Mouse (Mus musculus): ENCODE measurements around the gene Cmklr1. TPM values are rescaled to one million over a fixed set of nuclear protein-coding genes. Genes with fewer than 3 reads are reported as not detected.

The Cmklr1 gene
- polyA plus RNA-seq, 1 experiment from 2014 or later: 2.7 TPM

- H3K27me3 ChIP-seq (ENCODE audit: control insufficient read depth, insufficient read depth, low read length): no peaks in the 10 kb centered on the region
- no peaks in the 10 kb centered on the region for H3K36me3 ChIP-seq (ENCODE audit: control insufficient read depth, insufficient read depth, low read length)
- H3K4me3 ChIP-seq (ENCODE audit: low read depth, low read length): no peak overlapping the region
- ATAC-seq (ENCODE audit: insufficient number of reproducible peaks, low FRiP score, low TSS enrichment, low read depth) (no peak), DNase-seq (ENCODE audit: low spot score) (no peak)
- 85% methylated on average over 3 of the region's 3 CpGs for WGBS
- no peak overlapping the region for H3K4me2 ChIP-seq (ENCODE audit: low read depth, severe bottlenecking)
- H3K4me1 ChIP-seq (ENCODE audit: control insufficient read depth, insufficient read depth, low read length): no peaks in the 10 kb centered on the region
- no peak overlapping the region for H3K9ac ChIP-seq (ENCODE audit: low read length)
- H3K9me3 ChIP-seq (ENCODE audit: control insufficient read depth, low read length): no peaks in the 10 kb centered on the region
- H3K27ac ChIP-seq (replicated peaks; ENCODE audit: low read depth, low read length): no peak overlapping the region
Measured at GRCm38 (mm10) chr5:113670110-113670509, 19.9 kb upstream of the Cmklr1 start.

GRCm38 (mm10) chr5:113664629-113665195, 14.5 kb upstream of the Cmklr1 start:
- 76% methylated on average over 12 of the region's 12 CpGs for WGBS
- no peak for ATAC-seq (ENCODE audit: insufficient number of reproducible peaks, low FRiP score, low TSS enrichment, low read depth)
- DNase-seq (ENCODE audit: low spot score): no peak
- Histone ChIP-seq H3K36me3 (ENCODE audit: control insufficient read depth, insufficient read depth, low read length) (no peaks in the 10 kb centered on the region), H3K4me2 (ENCODE audit: low read depth, severe bottlenecking) (no peak overlapping the region), H3K27ac (replicated peaks; ENCODE audit: low read depth, low read length) (no peak overlapping the region), H3K9ac (ENCODE audit: low read length) (no peak overlapping the region), H3K27me3 (ENCODE audit: control insufficient read depth, insufficient read depth, low read length) (no peaks in the 10 kb centered on the region), H3K4me3 (ENCODE audit: low read depth, low read length) (no peak overlapping the region), H3K4me1 (ENCODE audit: control insufficient read depth, insufficient read depth, low read length) (no peaks in the 10 kb centered on the region), H3K9me3 (ENCODE audit: control insufficient read depth, low read length) (no peaks in the 10 kb centered on the region)

- 90% methylated on average over 6 of the region's 6 CpGs for WGBS
- Histone ChIP-seq H3K9me3 (ENCODE audit: control insufficient read depth, low read length) (no peaks in the 10 kb centered on the region), H3K36me3 (ENCODE audit: control insufficient read depth, insufficient read depth, low read length) (no peaks in the 10 kb centered on the region), H3K9ac (ENCODE audit: low read length) (no peak overlapping the region), H3K4me3 (ENCODE audit: low read depth, low read length) (no peak overlapping the region), H3K4me1 (ENCODE audit: control insufficient read depth, insufficient read depth, low read length) (no peaks in the 10 kb centered on the region), H3K27ac (replicated peaks; ENCODE audit: low read depth, low read length) (no peak overlapping the region), H3K27me3 (ENCODE audit: control insufficient read depth, insufficient read depth, low read length) (no peaks in the 10 kb centered on the region), H3K4me2 (ENCODE audit: low read depth, severe bottlenecking) (no peak overlapping the region)
- ATAC-seq (ENCODE audit: insufficient number of reproducible peaks, low FRiP score, low TSS enrichment, low read depth) (no peak), DNase-seq (ENCODE audit: low spot score) (no peak)
Measured at GRCm38 (mm10) chr5:113664127-113664526, 13.9 kb upstream of the Cmklr1 start.

DNA sequence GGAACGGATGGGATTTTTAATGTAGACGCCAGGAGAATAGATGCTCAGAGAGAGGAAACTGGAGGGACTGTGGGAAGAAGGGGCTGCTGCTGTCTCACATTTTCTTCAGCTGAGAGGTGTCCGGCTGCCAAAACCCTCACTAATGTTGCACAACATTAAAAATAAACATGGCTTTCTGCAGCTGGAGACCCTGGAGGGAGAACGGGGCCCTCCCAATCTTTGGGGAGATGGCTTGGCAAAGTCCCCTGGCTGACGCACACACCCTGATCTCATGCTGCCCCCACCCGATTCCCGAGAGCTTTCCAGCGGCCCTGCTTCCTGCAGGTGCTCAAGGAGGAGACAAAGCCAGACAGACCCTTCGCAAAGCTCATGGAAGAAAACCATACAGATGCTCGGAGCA, 10.6 kb upstream of the Cmklr1 start:
- H3K9ac ChIP-seq (ENCODE audit: low read length): no peak overlapping the region
- H3K4me2 ChIP-seq (ENCODE audit: low read depth, severe bottlenecking): no peak overlapping the region
- H3K27ac ChIP-seq (replicated peaks; ENCODE audit: low read depth, low read length): no peak overlapping the region
- no peaks in the 10 kb centered on the region for H3K27me3 ChIP-seq (ENCODE audit: control insufficient read depth, insufficient read depth, low read length)
- no peak for DNase-seq (ENCODE audit: low spot score)
- no peaks in the 10 kb centered on the region for H3K9me3 ChIP-seq (ENCODE audit: control insufficient read depth, low read length)
- no peak overlapping the region for H3K4me3 ChIP-seq (ENCODE audit: low read depth, low read length)
- no peak for ATAC-seq (ENCODE audit: insufficient number of reproducible peaks, low FRiP score, low TSS enrichment, low read depth)
- H3K4me1 ChIP-seq (ENCODE audit: control insufficient read depth, insufficient read depth, low read length): no peaks in the 10 kb centered on the region
- WGBS: 80% methylated on average over 10 of the region's 10 CpGs
- H3K36me3 ChIP-seq (ENCODE audit: control insufficient read depth, insufficient read depth, low read length): no peaks in the 10 kb centered on the region

- H3K36me3 ChIP-seq (ENCODE audit: control insufficient read depth, insufficient read depth, low read length): no peaks in the 10 kb centered on the region
- H3K4me2 ChIP-seq (ENCODE audit: low read depth, severe bottlenecking): no peak overlapping the region
- no peak overlapping the region for H3K27ac ChIP-seq (replicated peaks; ENCODE audit: low read depth, low read length)
- H3K9ac ChIP-seq (ENCODE audit: low read length): no peak overlapping the region
- no peaks in the 10 kb centered on the region for H3K9me3 ChIP-seq (ENCODE audit: control insufficient read depth, low read length)
- H3K4me1 ChIP-seq (ENCODE audit: control insufficient read depth, insufficient read depth, low read length): peaks cover 17% of the 10 kb centered on the region
- 76% methylated on average over 12 of the region's 12 CpGs for WGBS
- no peak overlapping the region for H3K4me3 ChIP-seq (ENCODE audit: low read depth, low read length)
- H3K27me3 ChIP-seq (ENCODE audit: control insufficient read depth, insufficient read depth, low read length): no peaks in the 10 kb centered on the region
- no peak for DNase-seq (ENCODE audit: low spot score)
- ATAC-seq (ENCODE audit: insufficient number of reproducible peaks, low FRiP score, low TSS enrichment, low read depth): no peak
Measured at GRCm38 (mm10) chr5:113654821-113655220, 4.6 kb upstream of the Cmklr1 start.

DNA sequence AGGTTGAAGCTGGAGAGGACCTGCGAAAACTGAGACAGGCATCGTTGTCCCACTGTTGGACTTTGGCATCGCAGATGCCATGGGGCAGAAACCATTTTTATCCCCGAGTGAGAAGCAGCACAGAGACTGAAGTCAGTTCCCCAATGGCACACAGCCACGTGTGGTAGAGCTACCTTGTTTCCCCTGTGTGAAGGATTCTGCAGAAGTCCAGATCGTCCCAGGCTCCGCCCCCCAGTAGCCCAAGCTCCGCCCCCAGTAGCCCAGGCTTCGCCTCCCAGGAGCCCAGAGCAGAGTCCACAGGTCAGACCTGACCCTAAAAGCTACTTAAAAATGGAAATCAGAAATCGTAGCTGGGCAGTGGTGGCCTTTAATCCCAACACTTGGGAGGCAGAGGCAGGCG, 4.0 kb upstream of the Cmklr1 start:
- Histone ChIP-seq H3K4me2 (ENCODE audit: low read depth, severe bottlenecking) (no peak overlapping the region), H3K4me1 (ENCODE audit: control insufficient read depth, insufficient read depth, low read length) (peaks cover 17% of the 10 kb centered on the region), H3K27me3 (ENCODE audit: control insufficient read depth, insufficient read depth, low read length) (no peaks in the 10 kb centered on the region), H3K36me3 (ENCODE audit: control insufficient read depth, insufficient read depth, low read length) (no peaks in the 10 kb centered on the region), H3K9ac (ENCODE audit: low read length) (no peak overlapping the region), H3K4me3 (ENCODE audit: low read depth, low read length) (no peak overlapping the region), H3K27ac (replicated peaks; ENCODE audit: low read depth, low read length) (no peak overlapping the region), H3K9me3 (ENCODE audit: control insufficient read depth, low read length) (no peaks in the 10 kb centered on the region)
- 81% methylated on average over 11 of the region's 11 CpGs for WGBS
- DNase-seq (ENCODE audit: low spot score): no peak
- no peak for ATAC-seq (ENCODE audit: insufficient number of reproducible peaks, low FRiP score, low TSS enrichment, low read depth)

DNA sequence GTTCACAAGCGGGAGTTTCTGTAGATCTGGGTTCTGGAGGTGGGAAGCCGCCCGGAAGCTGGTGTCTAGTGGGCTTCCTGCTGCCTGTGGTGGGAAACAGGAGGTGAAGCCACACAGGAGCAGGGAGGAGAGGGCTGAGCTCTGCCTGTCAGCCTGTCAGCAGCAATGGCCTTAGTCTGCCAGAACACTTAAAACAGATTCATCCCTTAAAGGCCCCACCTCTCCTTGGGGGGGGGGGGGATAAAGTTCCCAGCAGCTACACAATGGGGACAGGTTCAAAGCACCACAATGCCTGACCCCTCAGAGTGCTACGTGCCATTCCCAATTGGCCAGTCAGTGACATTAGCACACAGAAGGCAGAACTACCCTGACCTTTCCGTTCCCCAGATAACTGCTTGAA, 2.0 kb upstream of the Cmklr1 start:
- H3K4me2 ChIP-seq (ENCODE audit: low read depth, severe bottlenecking): no peak overlapping the region
- DNase-seq (ENCODE audit: low spot score): peak; percentile 35
- H3K27ac ChIP-seq (replicated peaks; ENCODE audit: low read depth, low read length): no peak overlapping the region
- H3K4me1 ChIP-seq (ENCODE audit: control insufficient read depth, insufficient read depth, low read length): peaks cover 20% of the 10 kb centered on the region
- ATAC-seq (ENCODE audit: insufficient number of reproducible peaks, low FRiP score, low TSS enrichment, low read depth): no peak
- H3K4me3 ChIP-seq (ENCODE audit: low read depth, low read length): no peak overlapping the region
- no peaks in the 10 kb centered on the region for H3K27me3 ChIP-seq (ENCODE audit: control insufficient read depth, insufficient read depth, low read length)
- no peaks in the 10 kb centered on the region for H3K36me3 ChIP-seq (ENCODE audit: control insufficient read depth, insufficient read depth, low read length)
- WGBS: 23% methylated on average over 5 of the region's 5 CpGs
- H3K9me3 ChIP-seq (ENCODE audit: control insufficient read depth, low read length): no peaks in the 10 kb centered on the region
- no peak overlapping the region for H3K9ac ChIP-seq (ENCODE audit: low read length)

DNA sequence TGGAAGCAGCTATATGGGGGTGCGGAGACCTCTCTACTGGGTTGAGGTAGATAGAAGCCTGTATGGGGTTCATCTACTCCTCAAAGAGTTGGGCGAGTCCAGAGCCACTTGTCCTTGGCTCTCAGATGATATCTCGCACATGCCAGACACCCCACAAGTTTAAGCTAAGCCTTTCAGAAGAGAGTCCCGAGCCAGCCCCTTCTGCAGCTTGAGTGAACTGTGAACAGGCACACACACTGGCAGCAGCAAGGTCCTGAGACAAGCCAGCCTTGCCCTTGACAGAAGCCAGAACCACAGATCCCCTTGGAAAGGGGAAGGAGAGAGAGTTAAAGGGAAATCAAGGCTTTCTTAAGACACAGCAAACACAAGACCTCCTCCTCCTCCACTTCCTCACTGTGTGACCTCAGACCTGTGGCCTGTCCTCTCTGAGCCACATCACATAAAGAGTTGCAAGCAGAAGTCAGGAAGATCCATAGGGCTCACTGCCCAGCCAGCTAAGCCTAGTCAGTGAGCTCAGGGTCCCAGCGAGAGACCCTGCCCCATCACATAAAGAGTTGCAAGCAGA, 1.5 kb downstream of the Cmklr1 start:
- H3K27ac ChIP-seq (replicated peaks; ENCODE audit: low read depth, low read length): no peak overlapping the region
- no peaks in the 10 kb centered on the region for H3K27me3 ChIP-seq (ENCODE audit: control insufficient read depth, insufficient read depth, low read length)
- WGBS: 81% methylated on average over 5 of the region's 5 CpGs
- no peak overlapping the region for H3K4me2 ChIP-seq (ENCODE audit: low read depth, severe bottlenecking)
- no peak overlapping the region for H3K4me3 ChIP-seq (ENCODE audit: low read depth, low read length)
- no peaks in the 10 kb centered on the region for H3K36me3 ChIP-seq (ENCODE audit: control insufficient read depth, insufficient read depth, low read length)
- ATAC-seq (ENCODE audit: insufficient number of reproducible peaks, low FRiP score, low TSS enrichment, low read depth) (no peak), DNase-seq (ENCODE audit: low spot score) (no peak)
- H3K9me3 ChIP-seq (ENCODE audit: control insufficient read depth, low read length): no peaks in the 10 kb centered on the region
- H3K9ac ChIP-seq (ENCODE audit: low read length): no peak overlapping the region
- peaks cover 20% of the 10 kb centered on the region for H3K4me1 ChIP-seq (ENCODE audit: control insufficient read depth, insufficient read depth, low read length)

GRCm38 (mm10) chr5:113647141-113647540, 3.1 kb downstream of the Cmklr1 start:
- Histone ChIP-seq H3K36me3 (ENCODE audit: control insufficient read depth, insufficient read depth, low read length) (no peaks in the 10 kb centered on the region), H3K4me1 (ENCODE audit: control insufficient read depth, insufficient read depth, low read length) (peaks cover 22% of the 10 kb centered on the region), H3K4me2 (ENCODE audit: low read depth, severe bottlenecking) (no peak overlapping the region), H3K27ac (replicated peaks; ENCODE audit: low read depth, low read length) (no peak overlapping the region), H3K27me3 (ENCODE audit: control insufficient read depth, insufficient read depth, low read length) (no peaks in the 10 kb centered on the region), H3K9me3 (ENCODE audit: control insufficient read depth, low read length) (no peaks in the 10 kb centered on the region), H3K4me3 (ENCODE audit: low read depth, low read length) (no peak overlapping the region), H3K9ac (ENCODE audit: low read length) (no peak overlapping the region)
- ATAC-seq (ENCODE audit: insufficient number of reproducible peaks, low FRiP score, low TSS enrichment, low read depth): no peak
- WGBS: 97% methylated on average over 8 of the region's 8 CpGs
- DNase-seq (ENCODE audit: low spot score): no peak
